Mouse (Mus musculus) kidney, embryonic 14.5 days (tissue): Measurements from ENCODE around the gene Gart. TPM values are rescaled to one million over a fixed set of nuclear protein-coding genes. Genes with fewer than 3 reads are reported as not detected.
A peak's percentile ranks its signal among the peaks of the same experiment; 100 is the strongest.

Experiments
- ATAC-seq: fragments of 200-750 bp; cut with Nextera tagmentation; 2 replicates; pipeline ENCODE4 v1.8.0; 2017; ENCODE audit warnings: moderate number of reproducible peaks, mild to moderate bottlenecking, moderate TSS enrichment, moderate library complexity; ENCODE audit not compliant: low FRiP score, low TSS enrichment
- H3K27ac ChIP-seq: fragments of 300-500 bp; sonication (generic); 2 replicates; pipeline ENCODE4 v1.5.1; 2014; ENCODE audit warnings: low read depth, mild to moderate bottlenecking, low read length, moderate library complexity, mixed read lengths
- H3K27me3 ChIP-seq: fragments of 300-500 bp; sonication (generic); 2 replicates; pipeline ENCODE4 v1.6.1; 2014; ENCODE audit warnings: mild to moderate bottlenecking, low read length; ENCODE audit not compliant: control insufficient read depth, insufficient read depth
- H3K36me3 ChIP-seq: fragments of 300-500 bp; sonication (generic); 2 replicates; pipeline ENCODE4 v1.6.1; 2014; ENCODE audit warnings: low read length, mixed read lengths; ENCODE audit not compliant: control insufficient read depth, insufficient read depth
- H3K4me1 ChIP-seq: fragments of 300-500 bp; sonication (generic); 2 replicates; pipeline ENCODE4 v1.6.1; 2014; ENCODE audit warnings: low read length, mixed read lengths; ENCODE audit not compliant: control insufficient read depth, insufficient read depth
- H3K4me2 ChIP-seq: fragments of 300-500 bp; sonication (generic); replicated peaks from 2 replicates; pipeline ENCODE4 v1.6.1; 2014; ENCODE audit warnings: low read depth, mild to moderate bottlenecking, low read length
- H3K4me3 ChIP-seq: fragments of 300-500 bp; sonication (generic); 2 replicates; pipeline ENCODE4 v1.5.1; 2014; ENCODE audit warnings: mild to moderate bottlenecking, low read length
- H3K9ac ChIP-seq: fragments of 300-500 bp; sonication (generic); 2 replicates; pipeline ENCODE4 v1.6.1; 2014; ENCODE audit warnings: low read depth, mild to moderate bottlenecking, low read length, moderate library complexity
- H3K9me3 ChIP-seq: fragments of 300-500 bp; sonication (generic); 2 replicates; pipeline ENCODE4 v1.6.1; 2016; ENCODE audit warnings: low read length; ENCODE audit not compliant: control insufficient read depth
- WGBS: fragments of 180-500 bp; shearing (Covaris S2); extraction: QIAGEN DNeasy Blood & Tissue Kit; methylation state at CpG from one replicate; pipeline ENCODE4 v1.1.7; 2014; 5-methylcytosine and 5-hydroxymethylcytosine counted together
- polyA plus RNA-seq: library from polyadenylated mRNA; unstranded; fragments of >200 nt; fragmentation: Nextera tagmentation; extraction: Ambion mirVana; gene quantifications from 2 replicates; pipeline ENCODE4 v1.2.1, GENCODE M21; 2014

Gart gene
- polyA plus RNA-seq, 1 experiment from 2014 or later = 128 TPM

GRCm38 (mm10) chr16:91680656-91681055 is 33.9 kb upstream of the Gart start:
- 83% methylated on average over 5 of the region's 5 CpGs for WGBS
- peaks cover 90% of the 10 kb centered on the region for H3K36me3 ChIP-seq
- no peak overlapping the region for H3K4me2 ChIP-seq
- H3K27me3 ChIP-seq = no peaks in the 10 kb centered on the region
- H3K9ac ChIP-seq = no peak overlapping the region
- H3K27ac ChIP-seq = no peak overlapping the region
- H3K4me1 ChIP-seq = no peaks in the 10 kb centered on the region
- no peaks in the 10 kb centered on the region for H3K9me3 ChIP-seq
- ATAC-seq = no peak
- H3K4me3 ChIP-seq = no peak overlapping the region

DNA sequence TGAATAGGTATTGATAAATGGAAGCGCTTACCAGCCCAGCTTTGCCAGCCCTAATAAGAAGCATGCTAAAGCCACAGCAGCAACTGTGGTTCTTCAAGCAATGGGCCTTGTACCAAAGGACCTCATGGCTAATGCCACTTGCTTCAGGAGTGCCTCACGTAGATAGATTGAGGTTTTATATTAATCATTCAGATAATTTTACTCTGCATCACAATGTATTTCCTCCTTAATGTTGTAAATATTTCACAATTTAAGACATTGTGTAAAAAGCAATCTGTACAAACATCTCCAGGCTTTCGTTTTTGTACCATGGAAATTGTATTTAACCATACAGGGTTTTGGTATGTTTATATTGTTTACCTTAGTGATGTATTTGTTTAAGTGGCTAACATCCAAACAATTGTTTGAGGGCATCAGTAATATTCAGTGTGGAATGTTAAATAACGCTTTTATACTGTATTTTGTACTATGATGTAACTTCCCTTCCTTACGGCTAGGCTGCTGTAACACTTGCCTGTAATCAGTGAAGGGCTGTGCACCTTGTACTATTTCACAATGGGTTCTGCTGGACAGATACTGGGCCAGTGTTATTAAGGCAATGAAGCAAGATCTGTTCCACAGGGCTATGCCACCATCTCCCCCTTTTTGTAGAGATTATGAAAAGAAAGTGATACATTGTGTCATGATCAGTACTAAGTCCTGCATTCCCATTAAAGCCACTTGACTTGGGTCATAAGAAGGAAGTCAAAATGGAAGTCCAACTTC is 31.6 kb upstream of the Gart start:
- Histone ChIP-seq H3K9me3 (no peaks in the 10 kb centered on the region), H3K4me2 (no peak overlapping the region), H3K4me1 (no peaks in the 10 kb centered on the region), H3K4me3 (no peak overlapping the region), H3K9ac (no peak overlapping the region), H3K36me3 (peaks cover 89% of the 10 kb centered on the region), H3K27me3 (no peaks in the 10 kb centered on the region), H3K27ac (no peak overlapping the region)
- no peak for ATAC-seq
- 86% methylated on average over 5 of the region's 5 CpGs for WGBS

GRCm38 (mm10) chr16:91674500-91674899 is 27.7 kb upstream of the Gart start:
- no peaks in the 10 kb centered on the region for H3K27me3 ChIP-seq
- H3K9ac ChIP-seq = no peak overlapping the region
- 88% methylated on average over 4 of the region's 4 CpGs for WGBS
- no peak for ATAC-seq
- no peaks in the 10 kb centered on the region for H3K9me3 ChIP-seq
- peaks cover 94% of the 10 kb centered on the region for H3K36me3 ChIP-seq
- no peaks in the 10 kb centered on the region for H3K4me1 ChIP-seq
- H3K27ac ChIP-seq = no peak overlapping the region
- no peak overlapping the region for H3K4me3 ChIP-seq
- H3K4me2 ChIP-seq = no peak overlapping the region

DNA sequence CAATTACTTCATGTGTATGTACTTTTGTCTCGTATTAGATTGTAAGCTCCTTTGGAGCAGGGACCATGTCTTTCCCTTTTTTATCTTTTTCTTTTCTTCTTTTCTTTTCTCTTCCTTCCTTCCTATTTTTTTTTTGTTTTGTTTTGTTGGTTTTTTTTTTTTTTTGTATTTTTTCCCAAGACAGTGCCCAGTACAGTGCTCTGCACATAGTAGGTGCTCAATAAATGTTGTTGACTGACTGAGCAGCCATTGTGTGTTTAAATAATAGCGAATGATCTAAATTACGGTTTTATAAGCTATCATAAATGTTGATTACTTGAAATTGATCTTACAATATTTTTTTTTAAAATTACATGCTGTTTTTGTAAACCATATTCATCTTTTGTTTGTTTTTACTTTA is 17.0 kb upstream of the Gart start:
- Histone ChIP-seq H3K4me1 (no peaks in the 10 kb centered on the region), H3K9me3 (0 out of 2 replicates have a peak, but pooled peaks cover 5% of the 10 kb centered on the region), H3K36me3 (peaks cover 90% of the 10 kb centered on the region), H3K4me2 (no peak overlapping the region), H3K27ac (no peak overlapping the region), H3K4me3 (no peak overlapping the region), H3K9ac (no peak overlapping the region), H3K27me3 (no peaks in the 10 kb centered on the region)
- WGBS = 95% methylated on average over 3 of the region's 3 CpGs
- no peak for ATAC-seq

DNA sequence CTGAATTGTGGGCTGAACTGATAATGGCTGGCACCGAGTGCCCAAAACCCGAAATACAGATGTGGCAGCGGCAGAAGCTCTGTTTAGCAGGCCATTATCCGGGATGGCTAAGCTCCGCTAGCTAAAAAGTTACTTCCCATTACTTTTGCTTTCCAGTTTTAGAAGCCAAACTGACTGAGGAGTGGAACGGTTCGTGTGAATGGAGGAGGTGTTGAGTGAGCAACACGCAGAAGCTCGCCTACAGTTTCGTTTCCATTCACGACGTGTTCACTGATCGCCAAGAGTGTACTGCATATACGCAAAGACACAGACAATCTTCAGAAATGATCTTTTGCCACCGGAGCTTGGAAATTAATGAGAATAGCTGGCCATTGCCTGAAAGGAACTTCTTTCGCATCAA is 15.6 kb upstream of the Gart start:
- Histone ChIP-seq H3K27ac (no peak overlapping the region), H3K9me3 (0 out of 2 replicates have a peak, but pooled peaks cover 5% of the 10 kb centered on the region), H3K9ac (no peak overlapping the region), H3K36me3 (peaks cover 96% of the 10 kb centered on the region), H3K4me1 (no peaks in the 10 kb centered on the region), H3K4me3 (no peak overlapping the region), H3K27me3 (no peaks in the 10 kb centered on the region), H3K4me2 (no peak overlapping the region)
- 94% methylated on average over 16 of the region's 16 CpGs for WGBS
- ATAC-seq = no peak

GRCm38 (mm10) chr16:91661397-91661796 is 14.6 kb upstream of the Gart start:
- 93% methylated on average over 1 of the region's 1 CpGs for WGBS
- no peak overlapping the region for H3K9ac ChIP-seq
- H3K4me3 ChIP-seq = no peak overlapping the region
- H3K4me2 ChIP-seq = no peak overlapping the region
- no peak overlapping the region for H3K27ac ChIP-seq
- H3K27me3 ChIP-seq = no peaks in the 10 kb centered on the region
- no peak for ATAC-seq
- 0 out of 2 replicates have a peak, but pooled peaks cover 5% of the 10 kb centered on the region for H3K9me3 ChIP-seq
- H3K4me1 ChIP-seq = no peaks in the 10 kb centered on the region
- H3K36me3 ChIP-seq = peaks cover 96% of the 10 kb centered on the region

DNA sequence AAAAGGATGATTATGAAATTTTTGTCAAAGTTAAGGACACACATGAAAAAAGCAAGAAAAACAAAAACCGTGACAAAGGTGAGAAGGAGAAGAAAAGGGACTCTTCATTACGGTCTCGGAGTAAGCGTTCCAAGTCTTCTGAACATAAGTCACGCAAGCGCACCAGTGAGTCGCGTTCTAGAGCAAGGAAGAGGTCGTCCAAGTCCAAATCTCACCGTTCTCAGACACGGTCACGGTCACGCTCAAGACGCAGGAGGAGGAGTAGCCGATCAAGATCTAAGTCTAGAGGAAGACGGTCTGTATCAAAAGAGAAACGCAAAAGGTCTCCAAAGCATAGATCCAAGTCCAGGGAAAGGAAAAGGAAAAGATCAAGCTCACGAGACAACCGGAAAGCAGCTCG is 13.0 kb upstream of the Gart start:
- Histone ChIP-seq H3K4me1 (no peaks in the 10 kb centered on the region), H3K9ac (no peak overlapping the region), H3K27ac (no peak overlapping the region), H3K4me2 (no peak overlapping the region), H3K36me3 (peaks cover 96% of the 10 kb centered on the region), H3K4me3 (no peak overlapping the region), H3K27me3 (no peaks in the 10 kb centered on the region), H3K9me3 (0 out of 2 replicates have a peak, but pooled peaks cover 5% of the 10 kb centered on the region)
- 98% methylated on average over 20 of the region's 20 CpGs for WGBS
- no peak for ATAC-seq

DNA sequence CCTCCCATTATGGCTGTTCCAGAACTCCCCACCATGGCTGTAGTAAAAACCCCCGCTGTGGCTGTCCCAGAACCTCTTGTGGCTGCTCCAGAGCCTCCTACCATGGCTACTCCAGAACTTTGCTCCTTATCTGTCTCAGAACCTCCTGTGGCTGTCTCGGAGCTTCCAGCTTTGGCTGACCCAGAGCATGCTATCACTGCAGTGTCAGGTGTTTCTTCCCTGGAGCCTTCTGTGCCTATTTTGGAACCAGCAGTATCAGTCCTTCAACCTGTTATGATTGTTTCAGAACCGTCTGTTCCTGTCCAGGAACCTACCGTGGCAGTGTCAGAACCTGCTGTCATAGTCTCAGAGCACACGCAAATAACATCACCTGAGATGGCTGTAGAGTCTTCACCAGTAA is 11.7 kb upstream of the Gart start:
- Histone ChIP-seq H3K36me3 (peaks cover 92% of the 10 kb centered on the region), H3K27me3 (no peaks in the 10 kb centered on the region), H3K4me1 (no peaks in the 10 kb centered on the region), H3K4me2 (no peak overlapping the region), H3K4me3 (no peak overlapping the region), H3K27ac (no peak overlapping the region), H3K9me3 (0 out of 2 replicates have a peak, but pooled peaks cover 5% of the 10 kb centered on the region), H3K9ac (no peak overlapping the region)
- no peak for ATAC-seq
- whole genome bisulfite sequencing = 93% methylated on average over 5 of the region's 5 CpGs

DNA sequence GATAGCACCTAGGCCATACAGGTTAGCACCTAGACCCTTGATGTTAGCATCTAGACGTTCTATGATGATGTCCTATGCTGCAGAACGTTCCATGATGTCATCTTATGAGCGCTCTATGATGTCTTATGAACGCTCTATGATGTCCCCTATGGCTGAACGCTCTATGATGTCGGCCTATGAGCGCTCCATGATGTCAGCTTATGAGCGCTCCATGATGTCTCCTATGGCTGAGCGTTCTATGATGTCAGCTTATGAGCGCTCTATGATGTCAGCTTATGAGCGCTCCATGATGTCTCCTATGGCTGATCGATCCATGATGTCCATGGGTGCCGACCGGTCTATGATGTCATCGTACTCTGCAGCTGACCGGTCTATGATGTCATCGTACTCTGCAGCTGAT is 10.5 kb upstream of the Gart start:
- WGBS = 96% methylated on average over 17 of the region's 17 CpGs

More for the DNA sequence above, 10.5 kb upstream of the Gart start:
- peak; percentile 55; the same call in 1 of the 2 replicates for ATAC-seq
- Histone ChIP-seq H3K36me3 (peaks cover 91% of the 10 kb centered on the region), H3K9ac (no peak overlapping the region), H3K4me1 (no peaks in the 10 kb centered on the region), H3K9me3 (0 out of 2 replicates have a peak, but pooled peaks cover 5% of the 10 kb centered on the region), H3K27ac (no peak overlapping the region), H3K27me3 (no peaks in the 10 kb centered on the region), H3K4me3 (no peak overlapping the region), H3K4me2 (no peak overlapping the region)
